Mouse (Mus musculus): ENCODE data around the gene Fignl2. TPM values are rescaled to one million over a fixed set of nuclear protein-coding genes. Genes with fewer than 3 reads are reported as not detected.

Fignl2 gene
- polyA plus RNA-seq, 1 experiment: 0.01 TPM

GRCm38 (mm10) chr15:101042613-101043012, 35.8 kb downstream of the Fignl2 start:
- H3K79me3 ChIP-seq (ENCODE audit: low read depth): no peaks in the 10 kb centered on the region
- no peak for TF ChIP-seq MYOD1 (IDR thresholded peaks at IDR 0.05; ENCODE audit: control insufficient read depth, insufficient read length, low read depth)
- TF ChIP-seq CTCF (IDR thresholded peaks at IDR 0.05; ENCODE audit: control insufficient read depth, insufficient read depth, insufficient read length): peak; percentile 25
- H3K36me3 ChIP-seq (ENCODE audit: control insufficient read depth, insufficient read depth): no peaks in the 10 kb centered on the region
- no peaks in the 10 kb centered on the region for H3K79me2 ChIP-seq (ENCODE audit: control insufficient read depth, insufficient read depth)
- no peak overlapping the region for H3K4me3 ChIP-seq (ENCODE audit: insufficient read depth, poor library complexity, severe bottlenecking)
- peaks cover 88% of the 10 kb centered on the region for H3K27me3 ChIP-seq (ENCODE audit: control insufficient read depth, insufficient read depth, insufficient read length)
- no peak overlapping the region for H3ac ChIP-seq (ENCODE audit: control insufficient read depth, insufficient read length, low read depth)

GRCm38 (mm10) chr15:101041966-101042365, 36.4 kb downstream of the Fignl2 start:
- Histone ChIP-seq H3K36me3 (ENCODE audit: control insufficient read depth, insufficient read depth) (no peaks in the 10 kb centered on the region), H3K79me2 (ENCODE audit: control insufficient read depth, insufficient read depth) (no peaks in the 10 kb centered on the region)

GRCm38 (mm10) chr15:101039651-101040050, 38.7 kb downstream of the Fignl2 start:
- Histone ChIP-seq H3ac (ENCODE audit: control insufficient read depth, insufficient read length, low read depth) (no peak overlapping the region), H3K4me3 (ENCODE audit: insufficient read depth, poor library complexity, severe bottlenecking) (no peak overlapping the region), H3K79me3 (ENCODE audit: low read depth) (no peaks in the 10 kb centered on the region), H3K79me2 (ENCODE audit: control insufficient read depth, insufficient read depth) (no peaks in the 10 kb centered on the region), H3K36me3 (ENCODE audit: control insufficient read depth, insufficient read depth) (no peaks in the 10 kb centered on the region), H3K27me3 (ENCODE audit: control insufficient read depth, insufficient read depth, insufficient read length) (peaks cover 73% of the 10 kb centered on the region)
- TF ChIP-seq CTCF (IDR thresholded peaks at IDR 0.05; ENCODE audit: control insufficient read depth, insufficient read depth, insufficient read length): no peak
- TF ChIP-seq USF1 (IDR thresholded peaks at IDR 0.05; ENCODE audit: low read depth): no peak
- no peak for TF ChIP-seq MAX (IDR thresholded peaks at IDR 0.05)
- TF ChIP-seq FOSL1 (IDR thresholded peaks at IDR 0.05; ENCODE audit: insufficient read depth, low read length, poor library complexity, severe bottlenecking): no peak
- TF ChIP-seq MYOG (IDR thresholded peaks at IDR 0.05; ENCODE audit: control insufficient read depth, extremely low read depth, insufficient read length): no peak
- no peak for TF ChIP-seq CEBPB (IDR thresholded peaks at IDR 0.05; ENCODE audit: low read depth)
- no peak for TF ChIP-seq MYOD1 (IDR thresholded peaks at IDR 0.05; ENCODE audit: control insufficient read depth, insufficient read length, low read depth)

More at GRCm38 (mm10) chr15:101041966-101042365, 36.4 kb downstream of the Fignl2 start:
- Histone ChIP-seq H3K4me3 (ENCODE audit: insufficient read depth, poor library complexity, severe bottlenecking) (no peak overlapping the region), H3K79me3 (ENCODE audit: low read depth) (no peaks in the 10 kb centered on the region), H3K27me3 (ENCODE audit: control insufficient read depth, insufficient read depth, insufficient read length) (peaks cover 81% of the 10 kb centered on the region), H3ac (ENCODE audit: control insufficient read depth, insufficient read length, low read depth) (no peak overlapping the region)
- TF ChIP-seq USF1 (IDR thresholded peaks at IDR 0.05; ENCODE audit: low read depth) (no peak), CTCF (IDR thresholded peaks at IDR 0.05; ENCODE audit: control insufficient read depth, insufficient read depth, insufficient read length) (no peak), CEBPB (IDR thresholded peaks at IDR 0.05; ENCODE audit: low read depth) (no peak), MAX (IDR thresholded peaks at IDR 0.05) (no peak), FOSL1 (IDR thresholded peaks at IDR 0.05; ENCODE audit: insufficient read depth, low read length, poor library complexity, severe bottlenecking) (no peak), MYOG (IDR thresholded peaks at IDR 0.05; ENCODE audit: control insufficient read depth, extremely low read depth, insufficient read length) (no peak), MYOD1 (IDR thresholded peaks at IDR 0.05; ENCODE audit: control insufficient read depth, insufficient read length, low read depth) (no peak)

- Histone ChIP-seq H3ac (ENCODE audit: control insufficient read depth, insufficient read length, low read depth) (no peak overlapping the region), H3K79me3 (ENCODE audit: low read depth) (no peaks in the 10 kb centered on the region), H3K4me3 (ENCODE audit: insufficient read depth, poor library complexity, severe bottlenecking) (no peak overlapping the region), H3K36me3 (ENCODE audit: control insufficient read depth, insufficient read depth) (no peaks in the 10 kb centered on the region), H3K27me3 (ENCODE audit: control insufficient read depth, insufficient read depth, insufficient read length) (peaks cover 82% of the 10 kb centered on the region), H3K79me2 (ENCODE audit: control insufficient read depth, insufficient read depth) (no peaks in the 10 kb centered on the region)
- TF ChIP-seq MYOG (IDR thresholded peaks at IDR 0.05; ENCODE audit: control insufficient read depth, extremely low read depth, insufficient read length): no peak
- no peak for TF ChIP-seq FOSL1 (IDR thresholded peaks at IDR 0.05; ENCODE audit: insufficient read depth, low read length, poor library complexity, severe bottlenecking)
- TF ChIP-seq CEBPB (IDR thresholded peaks at IDR 0.05; ENCODE audit: low read depth): no peak
Observed at GRCm38 (mm10) chr15:101028960-101029359, 49.4 kb downstream of the Fignl2 start.

- TF ChIP-seq FOSL1 (IDR thresholded peaks at IDR 0.05; ENCODE audit: insufficient read depth, low read length, poor library complexity, severe bottlenecking) (no peak), MAX (IDR thresholded peaks at IDR 0.05) (no peak), MYOD1 (IDR thresholded peaks at IDR 0.05; ENCODE audit: control insufficient read depth, insufficient read length, low read depth) (no peak), MYOG (IDR thresholded peaks at IDR 0.05; ENCODE audit: control insufficient read depth, extremely low read depth, insufficient read length) (no peak), CTCF (IDR thresholded peaks at IDR 0.05; ENCODE audit: control insufficient read depth, insufficient read depth, insufficient read length) (no peak), CEBPB (IDR thresholded peaks at IDR 0.05; ENCODE audit: low read depth) (no peak), USF1 (IDR thresholded peaks at IDR 0.05; ENCODE audit: low read depth) (no peak)
- Histone ChIP-seq H3K4me3 (ENCODE audit: insufficient read depth, poor library complexity, severe bottlenecking) (no peak overlapping the region), H3K36me3 (ENCODE audit: control insufficient read depth, insufficient read depth) (no peaks in the 10 kb centered on the region), H3K27me3 (ENCODE audit: control insufficient read depth, insufficient read depth, insufficient read length) (peaks cover 62% of the 10 kb centered on the region), H3K79me2 (ENCODE audit: control insufficient read depth, insufficient read depth) (no peaks in the 10 kb centered on the region), H3ac (ENCODE audit: control insufficient read depth, insufficient read length, low read depth) (no peak overlapping the region), H3K79me3 (ENCODE audit: low read depth) (no peaks in the 10 kb centered on the region)
Observed at GRCm38 (mm10) chr15:101011352-101011751, 67.0 kb downstream of the Fignl2 start.

GRCm38 (mm10) chr15:101008386-101009010, 69.9 kb downstream of the Fignl2 start:
- H3K79me2 ChIP-seq (ENCODE audit: control insufficient read depth, insufficient read depth): no peaks in the 10 kb centered on the region
- H3K36me3 ChIP-seq (ENCODE audit: control insufficient read depth, insufficient read depth): no peaks in the 10 kb centered on the region
- no peak overlapping the region for H3ac ChIP-seq (ENCODE audit: control insufficient read depth, insufficient read length, low read depth)
- no peak overlapping the region for H3K4me3 ChIP-seq (ENCODE audit: insufficient read depth, poor library complexity, severe bottlenecking)
- TF ChIP-seq USF1 (IDR thresholded peaks at IDR 0.05; ENCODE audit: low read depth): no peak
- H3K79me3 ChIP-seq (ENCODE audit: low read depth): no peaks in the 10 kb centered on the region
- peaks cover 61% of the 10 kb centered on the region for H3K27me3 ChIP-seq (ENCODE audit: control insufficient read depth, insufficient read depth, insufficient read length)
